Mouse (Mus musculus): ENCODE measurements around the gene Tsc22d4. TPM values are rescaled to one million over a fixed set of nuclear protein-coding genes. Genes with fewer than 3 reads are reported as not detected.
"Not testable (repeated sequence)": the region's sequence is repeated elsewhere in the genome, so short reads cannot be mapped to it uniquely, and the experiment has no call there.

The Tsc22d4 gene
- polyA plus RNA-seq, 1 experiment, result 483 TPM

GRCm38 (mm10) chr5:137746851-137747325 is 1.4 kb downstream of the Tsc22d4 start:
- peak overlapping the region; percentile 0; the same call in 1 of the 2 replicates for H3K27ac ChIP-seq (ENCODE audit: insufficient read depth, low read depth, low read length)
- TF ChIP-seq POLR2A (IDR thresholded peaks at IDR 0.05; ENCODE audit: insufficient read depth, low read depth, low read length), result no peak
- no peak for TF ChIP-seq CTCF (IDR thresholded peaks at IDR 0.05; ENCODE audit: insufficient read depth, low read depth, low read length)
- 4% methylated on average over 16 of the region's 16 CpGs for WGBS

DNA sequence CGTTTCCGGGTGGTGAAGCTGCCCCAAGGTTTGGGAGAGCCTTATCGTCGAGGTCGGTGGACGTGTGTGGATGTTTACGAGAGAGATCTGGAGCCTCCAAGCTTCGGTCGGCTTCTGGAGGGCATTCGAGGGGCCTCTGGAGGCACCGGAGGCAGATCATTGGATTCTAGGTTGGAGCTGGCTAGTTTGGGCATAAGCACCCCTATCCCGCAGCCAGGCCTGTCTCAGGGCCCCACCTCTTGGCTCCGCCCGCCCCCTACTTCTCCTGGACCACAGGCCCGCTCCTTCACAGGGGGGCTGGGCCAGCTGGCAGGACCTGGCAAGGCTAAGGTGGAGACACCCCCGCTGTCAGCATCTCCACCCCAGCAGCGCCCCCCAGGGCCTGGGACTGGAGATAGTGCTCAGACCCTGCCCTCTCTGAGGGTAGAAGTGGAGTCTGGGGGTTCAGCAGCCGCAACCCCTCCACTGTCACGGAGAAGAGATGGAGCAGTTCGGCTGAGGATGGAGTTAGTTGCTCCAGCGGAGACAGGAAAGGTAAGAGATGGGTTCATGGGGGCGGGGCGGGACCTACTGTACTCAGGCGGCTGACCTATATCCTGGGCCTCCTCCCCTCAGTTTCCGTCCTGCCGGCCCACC is 1.9 kb downstream of the Tsc22d4 start:
- Histone ChIP-seq H3K4me3 (ENCODE audit: insufficient read depth, low read depth, low read length) (peak overlapping the region; percentile 63), H3K4me1 (ENCODE audit: control insufficient read depth, insufficient read depth, low read length) (peaks cover 20% of the 10 kb centered on the region), H3K27ac (ENCODE audit: insufficient read depth, low read depth, low read length) (peak overlapping the region; percentile 0; the same call in 1 of the 2 replicates)
- no peak for TF ChIP-seq CTCF (IDR thresholded peaks at IDR 0.05; ENCODE audit: insufficient read depth, low read depth, low read length)
- TF ChIP-seq POLR2A (IDR thresholded peaks at IDR 0.05; ENCODE audit: insufficient read depth, low read depth, low read length), result no peak
- 13% methylated on average over 26 of the region's 26 CpGs for WGBS

More at GRCm38 (mm10) chr5:137746851-137747325, 1.4 kb downstream of the Tsc22d4 start:
- H3K4me1 ChIP-seq (ENCODE audit: control insufficient read depth, insufficient read depth, low read length), result peaks cover 20% of the 10 kb centered on the region
- H3K4me3 ChIP-seq (ENCODE audit: insufficient read depth, low read depth, low read length), result peak overlapping the region; percentile 63

GRCm38 (mm10) chr5:137748130-137748770 is 2.7 kb downstream of the Tsc22d4 start:
- Histone ChIP-seq H3K27ac (ENCODE audit: insufficient read depth, low read depth, low read length) (no peak overlapping the region; the same call in 1 of the 2 replicates), H3K4me3 (ENCODE audit: insufficient read depth, low read depth, low read length) (peak overlapping the region; percentile 8), H3K4me1 (ENCODE audit: control insufficient read depth, insufficient read depth, low read length) (peaks cover 20% of the 10 kb centered on the region)
- TF ChIP-seq POLR2A (IDR thresholded peaks at IDR 0.05; ENCODE audit: insufficient read depth, low read depth, low read length) (no peak), CTCF (IDR thresholded peaks at IDR 0.05; ENCODE audit: insufficient read depth, low read depth, low read length) (no peak)
- 43% methylated on average over 5 of the region's 5 CpGs for WGBS

GRCm38 (mm10) chr5:137749196-137749836 is 3.8 kb downstream of the Tsc22d4 start:
- WGBS, result 74% methylated on average over 6 of the region's 6 CpGs
- no peak for TF ChIP-seq POLR2A (IDR thresholded peaks at IDR 0.05; ENCODE audit: insufficient read depth, low read depth, low read length)
- TF ChIP-seq CTCF (IDR thresholded peaks at IDR 0.05; ENCODE audit: insufficient read depth, low read depth, low read length), result no peak
- Histone ChIP-seq H3K27ac (ENCODE audit: insufficient read depth, low read depth, low read length) (no peak overlapping the region), H3K4me3 (ENCODE audit: insufficient read depth, low read depth, low read length) (no peak overlapping the region), H3K4me1 (ENCODE audit: control insufficient read depth, insufficient read depth, low read length) (peaks cover 20% of the 10 kb centered on the region)

- not testable (repeated sequence) for H3K4me3 ChIP-seq (ENCODE audit: insufficient read depth, low read depth, low read length); H3K27ac ChIP-seq (ENCODE audit: insufficient read depth, low read depth, low read length)
- WGBS, result 91% methylated on average over 7 of the region's 8 CpGs
- peaks cover 20% of the 10 kb centered on the region for H3K4me1 ChIP-seq (ENCODE audit: control insufficient read depth, insufficient read depth, low read length)
Measured at GRCm38 (mm10) chr5:137750212-137750611, 4.7 kb downstream of the Tsc22d4 start.

- Histone ChIP-seq H3K4me1 (ENCODE audit: control insufficient read depth, insufficient read depth, low read length) (peaks cover 22% of the 10 kb centered on the region), H3K4me3 (ENCODE audit: insufficient read depth, low read depth, low read length) (no peak overlapping the region), H3K27ac (ENCODE audit: insufficient read depth, low read depth, low read length) (no peak overlapping the region)
- 91% methylated on average over 13 of the region's 13 CpGs for WGBS
- no peak for TF ChIP-seq POLR2A (IDR thresholded peaks at IDR 0.05; ENCODE audit: insufficient read depth, low read depth, low read length)
- no peak for TF ChIP-seq CTCF (IDR thresholded peaks at IDR 0.05; ENCODE audit: insufficient read depth, low read depth, low read length)
Measured at GRCm38 (mm10) chr5:137751221-137751887, 5.8 kb downstream of the Tsc22d4 start.

- 93% methylated on average over 6 of the region's 6 CpGs for WGBS
- no peak overlapping the region for H3K4me3 ChIP-seq (ENCODE audit: insufficient read depth, low read depth, low read length)
- peaks cover 21% of the 10 kb centered on the region for H3K4me1 ChIP-seq (ENCODE audit: control insufficient read depth, insufficient read depth, low read length)
- TF ChIP-seq CTCF (IDR thresholded peaks at IDR 0.05; ENCODE audit: insufficient read depth, low read depth, low read length), result no peak
- TF ChIP-seq POLR2A (IDR thresholded peaks at IDR 0.05; ENCODE audit: insufficient read depth, low read depth, low read length), result no peak
- no peak overlapping the region for H3K27ac ChIP-seq (ENCODE audit: insufficient read depth, low read depth, low read length)
Measured at GRCm38 (mm10) chr5:137751988-137752387, 6.5 kb downstream of the Tsc22d4 start.

- 81% methylated on average over 13 of the region's 13 CpGs for WGBS
- Histone ChIP-seq H3K27ac (ENCODE audit: insufficient read depth, low read depth, low read length) (no peak overlapping the region), H3K4me1 (ENCODE audit: control insufficient read depth, insufficient read depth, low read length) (peaks cover 11% of the 10 kb centered on the region), H3K4me3 (ENCODE audit: insufficient read depth, low read depth, low read length) (no peak overlapping the region)
- TF ChIP-seq POLR2A (IDR thresholded peaks at IDR 0.05; ENCODE audit: insufficient read depth, low read depth, low read length) (no peak), CTCF (IDR thresholded peaks at IDR 0.05; ENCODE audit: insufficient read depth, low read depth, low read length) (no peak)
Measured at GRCm38 (mm10) chr5:137753111-137753832, 7.7 kb downstream of the Tsc22d4 start.

Measured in olfactory bulb, adult 2 months (tissue).